Mouse (Mus musculus) lung, postnatal 0 days (tissue): Measurements from ENCODE around the gene Gm42715.

Experiments used
- CTCF ChIP-seq: IDR thresholded peaks from 2 replicates; pipeline ENCODE4 v1.5.1; 2016; ENCODE audit warnings: antibody characterized with exemption, mild to moderate bottlenecking
- EP300 ChIP-seq: IDR thresholded peaks from 2 replicates; pipeline ENCODE4 v1.6.1; 2016; ENCODE audit warnings: antibody characterized with exemption, mild to moderate bottlenecking, control low read depth

DNA sequence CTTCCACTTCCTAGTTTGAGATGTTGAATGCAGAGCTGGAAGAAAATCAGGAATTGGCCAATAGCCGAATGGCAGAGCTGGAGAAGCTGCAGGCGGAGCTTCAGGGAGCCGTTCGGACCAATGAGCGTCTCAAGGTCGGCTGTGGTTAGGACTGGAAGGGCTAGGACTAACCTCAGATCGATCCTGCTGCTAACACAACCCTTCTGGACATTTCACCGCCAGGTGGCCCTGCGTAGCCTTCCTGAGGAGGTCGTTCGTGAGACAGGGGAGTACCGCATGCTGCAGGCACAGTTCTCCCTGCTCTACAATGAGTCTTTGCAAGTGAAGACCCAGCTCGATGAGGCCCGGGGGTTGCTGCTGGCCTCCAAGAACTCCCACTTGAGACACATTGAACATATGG lies 73.2 kb downstream of the Gm42715 start:
- TF ChIP-seq CTCF (no peak), EP300 (no peak)
